Mouse (Mus musculus): ENCODE measurements at regions not wholly inside any gene's neighbourhood (a gene's known extent, or its start where the extent isn't known, plus 50 kb on each side); places are given as distances from the start of the nearest gene placed in this dataset.
"Not testable (repeated sequence)": the region's sequence is repeated elsewhere in the genome, so short reads cannot be mapped to it uniquely, and the experiment has no call there.

GRCm38 (mm10) chr8:34664429-34664828 is 552.9 kb upstream of the Gm10131 start:
- DNase-seq (ENCODE audit: inconsistent age in 2 of 2, low spot score in 1 of 2) = no peak

DNA sequence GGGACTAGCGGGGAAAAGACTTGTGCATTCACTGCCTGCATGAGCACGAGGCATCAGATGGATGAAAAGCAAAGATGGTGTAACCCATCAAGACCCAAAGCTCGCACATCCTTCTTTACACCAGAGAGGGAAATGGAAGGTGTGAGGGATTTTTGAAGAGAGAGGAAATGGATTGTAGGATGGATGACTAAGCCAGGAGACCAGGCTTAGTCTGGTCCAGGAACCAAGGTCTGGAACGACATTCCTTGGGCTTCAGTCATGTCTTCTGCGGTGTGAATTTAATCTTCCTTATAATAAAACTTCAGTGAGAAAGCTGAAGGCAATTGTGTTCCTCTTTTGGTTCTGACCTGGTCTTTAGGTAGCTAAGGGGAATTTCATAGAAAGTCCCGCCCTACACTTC is 551.0 kb upstream of the Gm10131 start:
- DNase-seq (ENCODE audit: inconsistent age in 2 of 2, low spot score in 1 of 2) = no peak

GRCm38 (mm10) chr8:34651750-34652149 is 540.2 kb upstream of the Gm10131 start:
- DNase-seq (ENCODE audit: inconsistent age in 2 of 2, low spot score in 1 of 2) = no peak

GRCm38 (mm10) chr8:34628221-34628620 is 516.7 kb upstream of the Gm10131 start:
- not testable (repeated sequence) for DNase-seq (ENCODE audit: inconsistent age in 2 of 2, low spot score in 1 of 2)

DNA sequence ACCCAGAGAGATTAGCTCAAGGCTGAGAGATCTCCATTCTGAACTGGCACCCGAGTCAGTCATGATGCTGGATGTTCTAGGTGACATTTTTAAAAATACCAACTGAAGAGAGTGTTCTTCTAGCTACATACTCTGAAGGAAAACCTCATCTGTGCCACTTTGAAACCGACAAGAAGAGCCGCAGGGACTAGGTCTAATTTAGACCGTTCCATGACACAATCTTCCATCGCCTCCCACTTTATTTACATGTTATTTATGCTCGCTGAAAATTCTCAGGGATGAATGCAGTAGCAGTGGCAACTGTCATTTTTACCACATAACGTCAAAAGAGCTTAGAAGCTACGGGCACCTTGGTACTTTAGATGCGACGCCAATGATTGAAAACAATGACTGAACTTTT is 514.1 kb upstream of the Gm10131 start:
- no peak for DNase-seq (ENCODE audit: inconsistent age in 2 of 2, low spot score in 1 of 2)

DNA sequence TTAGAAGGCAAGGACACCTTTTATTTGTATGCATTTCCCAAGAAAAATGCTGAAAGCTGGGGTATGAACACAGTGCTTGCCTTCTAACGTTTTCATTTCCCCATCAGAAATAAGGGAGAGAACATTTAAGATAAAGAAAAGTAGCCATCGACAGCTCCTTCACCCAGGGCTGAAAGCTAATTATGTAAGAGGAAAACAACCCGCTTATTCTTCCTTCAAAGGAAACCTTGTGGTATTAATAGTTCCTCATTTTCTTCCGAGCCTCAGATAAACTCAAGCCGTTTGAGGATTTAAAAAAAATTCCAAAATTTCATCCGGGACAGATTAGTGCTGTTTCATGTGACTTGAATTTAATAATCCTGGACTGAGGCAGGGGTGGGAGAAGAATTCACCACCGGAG is 512.2 kb upstream of the Gm10131 start:
- no peak for DNase-seq (ENCODE audit: inconsistent age in 2 of 2, low spot score in 1 of 2)

DNA sequence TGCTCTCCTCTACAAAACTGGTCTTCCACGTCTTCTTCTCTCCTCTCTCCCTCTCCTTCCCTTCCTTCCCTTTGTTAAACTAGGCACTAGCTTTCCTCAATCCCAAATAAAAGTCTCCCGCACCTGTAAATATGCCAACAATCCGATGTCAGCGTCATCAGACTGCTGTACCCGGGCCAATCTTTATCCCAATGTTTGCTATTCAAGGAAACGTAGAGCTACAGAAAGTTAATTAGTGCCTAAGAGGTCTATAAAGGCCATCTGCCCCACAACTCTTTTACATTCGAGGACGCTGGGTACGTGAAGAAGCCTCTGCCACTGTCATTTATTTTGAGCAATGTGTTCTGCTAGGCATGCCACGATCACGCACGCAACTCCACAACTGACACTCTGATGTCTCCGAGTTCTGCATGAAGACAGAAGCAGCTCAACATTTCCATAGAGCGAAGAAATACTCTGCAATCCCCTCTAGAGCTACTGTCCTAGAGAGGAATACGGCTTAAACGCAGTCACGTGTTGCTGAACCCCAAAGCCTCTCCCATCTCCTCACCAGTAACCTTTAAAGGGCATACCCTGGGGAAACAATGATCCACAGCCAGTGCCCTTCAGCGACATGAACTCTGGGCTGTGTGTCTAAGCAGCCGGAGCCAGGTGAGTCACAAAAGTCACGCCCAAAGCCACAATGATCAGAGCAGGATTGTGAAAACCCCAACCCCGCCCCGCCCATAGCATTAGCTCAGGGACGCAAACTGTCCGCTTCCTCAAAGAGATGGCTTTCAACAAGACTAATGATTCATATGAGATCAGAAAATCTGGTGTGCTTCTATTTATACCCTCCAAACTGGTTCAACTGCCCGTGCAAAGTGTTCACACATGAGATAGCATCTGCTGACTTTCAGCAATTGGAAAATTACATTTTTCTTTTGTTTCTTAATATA is 510.9 kb upstream of the Gm10131 start:
- DNase-seq (ENCODE audit: inconsistent age in 2 of 2, low spot score in 1 of 2) = peak; percentile 24 to 67

- DNase-seq (ENCODE audit: inconsistent age in 2 of 2, low spot score in 1 of 2) = no peak
These were observed 506.5 kb upstream of the Gm10131 start for GRCm38 (mm10) chr8:34618046-34618445.

GRCm38 (mm10) chr8:34614987-34615386 is 503.4 kb upstream of the Gm10131 start:
- DNase-seq (ENCODE audit: inconsistent age in 2 of 2, low spot score in 1 of 2) = no peak

GRCm38 (mm10) chr8:34614031-34614526 is 502.5 kb upstream of the Gm10131 start:
- DNase-seq (ENCODE audit: inconsistent age in 2 of 2, low spot score in 1 of 2) = no peak

DNA sequence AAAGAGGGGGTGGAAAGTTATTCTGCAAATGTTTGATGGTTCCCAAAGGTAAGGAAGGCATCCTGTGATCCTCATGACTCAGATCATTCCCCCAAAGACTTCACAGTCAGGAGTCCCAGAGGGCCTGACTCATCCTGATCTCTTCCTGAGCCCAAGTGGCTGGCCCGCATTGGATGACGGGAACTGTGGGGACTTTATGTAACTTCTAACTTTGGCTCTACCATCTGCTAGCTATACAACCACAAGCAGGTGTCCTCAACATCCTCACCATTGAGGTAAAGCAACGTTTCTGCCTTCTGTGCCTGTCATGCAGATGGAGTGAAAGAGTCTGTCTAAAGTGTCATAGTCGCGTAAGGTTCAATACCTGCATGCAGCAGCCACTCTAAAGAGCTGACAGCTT is 501.6 kb upstream of the Gm10131 start:
- no peak for DNase-seq (ENCODE audit: inconsistent age in 2 of 2, low spot score in 1 of 2)

- DNase-seq (ENCODE audit: inconsistent age in 2 of 2, low spot score in 1 of 2) = no peak
These were observed 500.9 kb upstream of the Gm10131 start for GRCm38 (mm10) chr8:34612396-34612795.

- DNase-seq (ENCODE audit: inconsistent age in 2 of 2, low spot score in 1 of 2) = no peak
These were observed 498.6 kb upstream of the Gm10131 start for GRCm38 (mm10) chr8:34610186-34610585.

GRCm38 (mm10) chr8:34607426-34607825 is 495.9 kb upstream of the Gm10131 start:
- no peak for DNase-seq (ENCODE audit: inconsistent age in 2 of 2, low spot score in 1 of 2)

DNA sequence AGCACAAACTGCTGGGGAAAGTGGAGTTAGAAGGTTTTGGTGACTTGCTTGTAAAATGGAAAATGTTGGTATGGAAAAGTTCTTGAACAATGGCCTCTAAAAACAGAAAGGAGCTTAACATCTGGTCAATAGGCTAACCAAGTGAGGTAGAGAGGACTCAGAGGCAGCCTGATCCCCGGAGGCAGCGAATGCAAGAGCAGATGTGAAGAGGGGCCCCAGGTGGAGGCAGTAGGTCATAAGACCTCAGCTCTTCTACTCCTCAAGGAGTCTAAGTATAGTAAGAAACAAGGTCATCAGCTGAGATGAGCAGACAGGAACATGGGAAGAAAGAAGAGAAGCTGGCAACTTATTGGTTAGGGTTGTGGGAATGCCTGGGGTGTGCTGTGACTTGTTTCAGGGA is 493.5 kb upstream of the Gm10131 start:
- DNase-seq (ENCODE audit: inconsistent age in 2 of 2, low spot score in 1 of 2) = no peak

DNA sequence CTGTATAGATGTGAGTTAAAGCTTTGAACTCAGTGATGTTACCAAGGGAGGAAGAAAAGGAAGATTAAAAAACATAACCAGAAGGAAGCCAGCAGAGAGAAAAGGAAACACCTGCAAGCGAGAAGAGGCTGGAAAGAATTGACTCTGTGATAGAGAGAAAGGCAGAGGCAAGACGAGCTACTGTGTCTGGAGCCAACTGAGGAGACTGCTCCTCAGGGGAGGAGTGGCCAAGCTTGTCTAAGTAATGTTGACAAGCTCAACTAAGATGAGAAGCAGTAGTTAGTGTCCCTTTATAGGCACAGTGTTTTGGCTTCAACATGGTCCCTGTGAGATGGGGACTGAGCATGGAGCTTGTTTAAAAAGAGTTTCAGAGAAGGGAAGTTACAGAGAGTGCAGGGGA is 493.0 kb upstream of the Gm10131 start:
- no peak for DNase-seq (ENCODE audit: inconsistent age in 2 of 2, low spot score in 1 of 2)

DNA sequence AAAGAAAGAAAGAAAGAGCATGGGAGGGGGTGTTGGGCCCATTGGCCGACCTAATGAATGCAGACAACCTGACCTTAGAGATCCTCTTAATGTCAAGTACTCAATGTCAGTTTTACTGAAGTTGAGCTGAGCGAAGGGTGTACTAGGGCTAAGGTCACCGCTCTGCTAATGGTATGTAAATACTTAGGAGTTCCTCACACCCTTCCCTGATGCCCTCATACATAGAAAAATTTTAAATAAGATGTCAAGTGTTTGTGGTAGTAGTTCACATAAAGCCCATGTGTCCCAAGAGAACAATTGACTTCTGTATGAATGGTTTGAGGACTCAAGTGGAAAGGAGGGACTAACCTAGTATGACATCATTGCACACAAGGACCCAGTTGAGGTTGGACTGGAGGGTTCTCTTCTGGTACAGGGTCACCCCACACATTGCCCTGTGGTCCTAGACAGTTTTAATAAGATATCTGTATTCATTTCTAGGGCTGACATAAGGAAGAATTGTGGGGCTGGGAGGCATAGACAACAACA is 490.0 kb upstream of the Gm10131 start:
- no peak for DNase-seq (ENCODE audit: inconsistent age in 2 of 2, low spot score in 1 of 2)

DNA sequence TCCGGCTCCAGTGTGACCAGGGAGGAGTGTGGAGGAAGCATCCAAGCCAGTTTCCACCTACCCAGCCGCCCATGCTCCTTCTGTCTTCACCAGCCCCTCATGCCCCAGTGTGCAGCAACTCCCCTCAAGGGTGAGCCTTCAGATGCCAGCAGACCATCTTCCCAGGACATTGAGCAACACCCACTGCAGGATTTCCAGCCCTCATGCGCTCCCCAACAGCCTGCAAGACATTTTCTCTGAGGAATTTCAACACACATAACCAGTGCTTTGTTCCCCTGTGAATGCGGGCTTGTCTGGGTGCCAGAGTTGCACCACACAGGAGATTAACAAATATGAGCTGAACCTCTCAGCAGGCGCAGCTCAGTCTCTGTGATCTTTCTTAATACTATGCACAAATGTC is 489.3 kb upstream of the Gm10131 start:
- DNase-seq (ENCODE audit: inconsistent age in 2 of 2, low spot score in 1 of 2) = peak in 1 of 2 experiments; percentile 72

DNA sequence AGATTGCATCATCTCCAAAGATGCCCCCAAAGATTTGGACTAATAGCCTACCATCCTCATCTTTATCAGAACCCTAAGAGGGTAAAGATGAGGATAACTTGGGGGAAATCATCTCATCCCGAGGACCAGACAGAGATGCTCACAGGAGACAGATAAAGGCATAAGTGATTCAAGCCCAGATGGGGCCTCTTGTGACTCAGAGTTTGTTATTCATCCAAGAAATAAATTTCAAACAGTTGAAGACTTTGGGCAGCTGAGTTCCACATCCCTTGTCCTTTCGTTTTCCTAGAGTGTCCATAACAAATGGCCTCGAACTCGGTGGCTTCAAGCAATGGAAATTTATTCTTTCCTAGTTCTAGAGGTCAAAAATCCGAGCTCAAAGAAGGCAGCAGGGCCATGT is 485.1 kb upstream of the Gm10131 start:
- peak in 1 of 2 experiments; percentile 23 for DNase-seq (ENCODE audit: inconsistent age in 2 of 2, low spot score in 1 of 2)

GRCm38 (mm10) chr8:34590976-34591749 is 479.6 kb upstream of the Gm10131 start:
- no peak for DNase-seq (ENCODE audit: inconsistent age in 2 of 2, low spot score in 1 of 2)

DNA sequence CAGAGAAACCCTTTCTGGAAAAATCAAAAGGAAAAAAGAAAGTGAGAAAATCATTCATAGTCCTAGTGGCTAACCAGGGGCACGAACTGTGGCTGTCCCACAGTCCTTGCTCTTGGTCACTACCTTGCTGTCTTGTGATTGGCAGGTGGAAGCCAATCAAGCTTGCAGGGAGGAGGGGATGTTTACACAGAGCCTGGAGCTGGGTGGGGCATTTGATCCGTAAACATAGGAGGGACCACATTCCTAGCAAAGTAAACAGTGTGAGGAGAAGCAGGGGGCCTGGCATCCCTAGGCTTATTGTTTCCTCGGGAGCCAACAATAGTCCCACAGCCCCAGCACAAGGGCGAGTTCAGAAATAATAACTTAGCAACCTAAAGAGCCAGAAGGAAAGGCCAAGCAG is 466.5 kb upstream of the Gm10131 start:
- no peak for DNase-seq (ENCODE audit: inconsistent age in 2 of 2, low spot score in 1 of 2)

DNA sequence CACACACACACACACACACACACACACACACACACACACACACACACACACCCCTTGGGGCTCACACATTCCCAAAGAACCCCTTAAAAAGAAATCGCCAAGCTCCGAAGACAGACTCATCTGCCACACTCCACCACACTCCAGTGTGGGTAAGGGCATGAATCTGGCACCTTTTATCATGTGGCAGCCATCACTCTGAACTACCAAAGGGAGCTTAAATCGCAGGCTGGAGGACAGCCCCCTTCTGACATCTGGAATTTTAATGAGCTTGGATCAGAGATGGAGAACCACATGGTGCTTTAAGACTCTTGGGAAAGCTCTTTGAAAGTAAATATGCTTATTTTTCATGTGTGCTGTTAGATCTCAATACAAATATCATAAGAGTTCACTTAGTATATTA is 462.5 kb upstream of the Gm10131 start:
- DNase-seq (ENCODE audit: inconsistent age in 2 of 2, low spot score in 1 of 2) = no peak
